ENCODE assay signal across 8 mouse cellular contexts in genomic region chr10:93070121-93070898, GRCm38 (mm10). TPM values are rescaled to one million over a fixed set of nuclear protein-coding genes. Genes with fewer than 3 reads are reported as not detected.
DNase-seq lines count a peak whose midpoint lies in the region; ATAC-seq and TF ChIP-seq lines count a peak whose summit lies in the region.

No protein-coding gene starts in this region.

- 65% methylated on average over 9 of the region's 9 CpGs for WGBS in forebrain, embryonic 15.5 days
- 78% methylated on average over 9 of the region's 9 CpGs for WGBS in forebrain, embryonic 12.5 days
- 40% methylated on average over 9 of the region's 9 CpGs for WGBS in heart, adult 2 months
- 71% methylated on average over 9 of the region's 9 CpGs for WGBS in large intestine, adult 2 months

- peak in 1 of 2 experiments; percentile 70 for DNase-seq in heart, adult 2 months
- peak; percentile 10 for DNase-seq in large intestine, adult 2 months (ENCODE audit: low read depth, low spot score)
- DNase-seq in lung, postnatal 4 days = peak; percentile 56 to 80
- peak; percentile 85 for DNase-seq in telencephalon, adult 2 months (ENCODE audit: low read depth, low spot score)

- TF ChIP-seq EP300 in heart, adult 2 months (IDR thresholded peaks at IDR 0.05; ENCODE audit: insufficient read depth, low read depth, low read length) = peak; percentile 80

- H3K9me3 ChIP-seq in forebrain, embryonic 15.5 days = no peaks in the 10 kb centered on the region
- no peaks in the 10 kb centered on the region for H3K9me3 ChIP-seq in forebrain, embryonic 12.5 days

- no peak for TF ChIP-seq POLR2A in heart, adult 2 months (IDR thresholded peaks at IDR 0.05; ENCODE audit: insufficient read depth, low read depth, low read length)

- H3K4me3 ChIP-seq in forebrain, embryonic 15.5 days = no peak overlapping the region
- no peak overlapping the region for H3K4me3 ChIP-seq in forebrain, embryonic 12.5 days (replicated peaks)
- H3K4me3 ChIP-seq in brown adipose tissue, adult 24 weeks (ENCODE audit: insufficient read depth, low read depth, low read length) = no peak overlapping the region
- no peak overlapping the region for H3K4me3 ChIP-seq in heart, adult 2 months

- TF ChIP-seq CTCF in heart, adult 2 months (IDR thresholded peaks at IDR 0.05) = peak; percentile 75

- intact Hi-C loops in heart, adult 2 months (cut with DNase I) = loop anchor here (2.0 kb wide), 1 partner anchor 52 kb away; no protein-coding TSS in a partner anchor

- no peak overlapping the region for H3K4me2 ChIP-seq in forebrain, embryonic 15.5 days (replicated peaks)
- no peak overlapping the region for H3K4me2 ChIP-seq in forebrain, embryonic 12.5 days

- H3K27ac ChIP-seq in forebrain, embryonic 15.5 days (replicated peaks) = peak overlapping the region; percentile 23; the same call in 1 of the 2 replicates
- H3K27ac ChIP-seq in forebrain, embryonic 12.5 days = no peak overlapping the region
- H3K27ac ChIP-seq in brown adipose tissue, adult 24 weeks (replicated peaks; ENCODE audit: low read depth, low read length) = peak overlapping the region; percentile 95
- H3K27ac ChIP-seq in heart, adult 2 months = peak overlapping the region; percentile 82

- ATAC-seq in forebrain, embryonic 15.5 days (replicated peaks) = peak; percentile 60; the same call in 1 of the 2 replicates
- ATAC-seq in forebrain, embryonic 12.5 days (ENCODE audit: low FRiP score) = no peak
- ATAC-seq in CD4-positive, CD25-positive, alpha-beta regulatory T cell, adult 4 months = peak; percentile 96

- H3K4me1 ChIP-seq in forebrain, embryonic 15.5 days = no peaks in the 10 kb centered on the region
- no peaks in the 10 kb centered on the region for H3K4me1 ChIP-seq in forebrain, embryonic 12.5 days
- peaks cover 27% of the 10 kb centered on the region for H3K4me1 ChIP-seq in brown adipose tissue, adult 24 weeks (ENCODE audit: control insufficient read depth, insufficient read depth, insufficient read length, low read length)
- H3K4me1 ChIP-seq in heart, adult 2 months (ENCODE audit: control insufficient read depth, insufficient read depth, low read length) = peaks cover 4% of the 10 kb centered on the region

- H3K27me3 ChIP-seq in forebrain, embryonic 15.5 days = no peaks in the 10 kb centered on the region
- no peaks in the 10 kb centered on the region for H3K27me3 ChIP-seq in forebrain, embryonic 12.5 days
- H3K27me3 ChIP-seq in heart, adult 2 months (ENCODE audit: control insufficient read depth, insufficient read depth, low read length) = no peaks in the 10 kb centered on the region

- no peak overlapping the region for H3K9ac ChIP-seq in forebrain, embryonic 15.5 days (replicated peaks)
- H3K9ac ChIP-seq in forebrain, embryonic 12.5 days = no peak overlapping the region
- H3K9ac ChIP-seq in heart, adult 2 months (ENCODE audit: low read depth, low read length) = no peak overlapping the region

- H3K79me2 ChIP-seq in heart, adult 2 months (replicated peaks; ENCODE audit: control insufficient read depth, insufficient read depth, low read length) = no peaks in the 10 kb centered on the region

- no peaks in the 10 kb centered on the region for H3K36me3 ChIP-seq in forebrain, embryonic 15.5 days
- H3K36me3 ChIP-seq in forebrain, embryonic 12.5 days (replicated peaks) = no peaks in the 10 kb centered on the region
- H3K36me3 ChIP-seq in heart, adult 2 months (ENCODE audit: control insufficient read depth, insufficient read depth, low read length) = peaks cover 5% of the 10 kb centered on the region

RNA-seq across cellular contexts. Expression of gene Cfap54, which starts 11.1 kb away (rescaled TPM):
- polyA plus RNA-seq in forebrain, embryonic 15.5 days (2015; fragmentation: Nextera tagmentation; extraction: Ambion mirVana) = 2.2 and 2.3 TPM in 2 replicates
- 1.3 and 1.5 TPM in 2 replicates for polyA plus RNA-seq in forebrain, embryonic 12.5 days (2016; fragmentation: Nextera tagmentation; extraction: Ambion mirVana)
- 1 to 10 TPM; 1.6 to 2.3 TPM for polyA plus RNA-seq in CD4-positive, CD25-positive, alpha-beta regulatory T cell, adult 4 months (2017; shearing (Covaris generic))
- 1.3 and 2.8 TPM in 2 replicates for polyA plus RNA-seq in brown adipose tissue, adult 24 weeks (2012; ENCODE audit: insufficient read depth, insufficient read length, missing spikeins)
- under 1 TPM; 0.26 to 0.82 TPM for total RNA-seq in heart, adult 2 months (2021)
- polyA plus RNA-seq in heart, adult 2 months (2012; rRNA removed) = 0.18 and 0.47 TPM in 2 replicates
- polyA plus RNA-seq in large intestine, adult 2 months (2012; rRNA removed) = 0.10 and 0.33 TPM in 2 replicates
